Mouse (Mus musculus) lung, postnatal 14 days (tissue): Measurements from ENCODE around the gene Ppp3ca.

Source experiments
- DNase-seq: peaks from one replicate; pipeline ENCODE4 v3.0.0; 2021

Gene Ppp3ca

GRCm38 (mm10) chr3:136864306-136864705, 194.4 kb downstream of the Ppp3ca start:
- no peak for DNase-seq

GRCm38 (mm10) chr3:136865176-136865859, 195.4 kb downstream of the Ppp3ca start:
- DNase-seq, result no peak

GRCm38 (mm10) chr3:136866095-136866494, 196.2 kb downstream of the Ppp3ca start:
- DNase-seq, result no peak

GRCm38 (mm10) chr3:136866571-136866970, 196.6 kb downstream of the Ppp3ca start:
- DNase-seq, result no peak

GRCm38 (mm10) chr3:136867366-136867765, 197.4 kb downstream of the Ppp3ca start:
- no peak for DNase-seq

- no peak for DNase-seq
These were observed 202.0 kb downstream of the Ppp3ca start for GRCm38 (mm10) chr3:136871772-136872532.

- no peak for DNase-seq
These were observed 202.7 kb downstream of the Ppp3ca start for GRCm38 (mm10) chr3:136872533-136873095.

GRCm38 (mm10) chr3:136873809-136874449, 204.0 kb downstream of the Ppp3ca start:
- DNase-seq, result no peak

GRCm38 (mm10) chr3:136874566-136874965, 204.6 kb downstream of the Ppp3ca start:
- no peak for DNase-seq

- no peak for DNase-seq
These were observed 217.8 kb downstream of the Ppp3ca start for GRCm38 (mm10) chr3:136887741-136888140.

GRCm38 (mm10) chr3:136892140-136892539, 222.2 kb downstream of the Ppp3ca start:
- no peak for DNase-seq

- no peak for DNase-seq
These were observed 223.9 kb downstream of the Ppp3ca start for GRCm38 (mm10) chr3:136893596-136894402.

GRCm38 (mm10) chr3:136895498-136895897, 225.6 kb downstream of the Ppp3ca start:
- peak; percentile 44 for DNase-seq

GRCm38 (mm10) chr3:136896276-136896675, 226.4 kb downstream of the Ppp3ca start:
- DNase-seq, result no peak

GRCm38 (mm10) chr3:136899744-136900143, 229.8 kb downstream of the Ppp3ca start:
- no peak for DNase-seq

- DNase-seq, result no peak
These were observed 231.1 kb downstream of the Ppp3ca start for GRCm38 (mm10) chr3:136900986-136901385.

GRCm38 (mm10) chr3:136902776-136903175, 232.9 kb downstream of the Ppp3ca start:
- DNase-seq, result no peak

- peak; percentile 44 for DNase-seq
These were observed 235.7 kb downstream of the Ppp3ca start for GRCm38 (mm10) chr3:136905577-136905976.

GRCm38 (mm10) chr3:136909534-136909933, 239.6 kb downstream of the Ppp3ca start:
- DNase-seq, result no peak

- DNase-seq, result no peak
These were observed 241.4 kb downstream of the Ppp3ca start for GRCm38 (mm10) chr3:136911276-136911675.

GRCm38 (mm10) chr3:136917080-136917479, 247.2 kb downstream of the Ppp3ca start:
- no peak for DNase-seq

- no peak for DNase-seq
These were observed 263.1 kb downstream of the Ppp3ca start for GRCm38 (mm10) chr3:136933071-136933470.
